ENCODE assay signal across 22 mouse cellular contexts in the genomic region with DNA sequence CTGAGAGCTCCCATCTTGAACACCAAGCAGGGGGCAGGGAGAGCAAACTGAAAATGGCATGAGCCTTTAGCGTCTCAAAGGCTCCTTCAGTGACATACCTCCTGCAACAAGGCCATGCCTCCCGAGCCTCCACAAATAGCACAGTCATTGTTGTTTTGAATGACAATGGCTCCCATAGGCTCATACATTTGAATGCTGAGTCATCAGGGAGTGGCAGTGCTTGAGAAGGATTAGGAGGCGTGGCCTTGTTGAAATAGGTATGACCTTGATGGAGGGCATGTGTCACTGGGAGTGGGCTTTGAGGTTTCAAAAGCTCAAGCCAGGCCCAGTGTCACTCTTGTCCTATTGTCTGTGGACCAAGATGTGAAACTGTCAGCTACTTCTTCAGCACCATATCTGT.
DNase-seq lines count a peak whose midpoint lies in the region; TF ChIP-seq lines count a peak whose summit lies in the region.
"Had no signal": no experiment of that assay in that cellular context is flagged by ENCODE, and none has a peak within 500 bp of the region (broad histone marks: within the 10 kb centered on the region; RNA-seq: fewer than 3 reads in every experiment).

No protein-coding gene starts in this region.

- no peaks in the 10 kb centered on the region for H3K4me1 ChIP-seq in ES-Bruce4 (ENCODE audit: control insufficient read depth, insufficient read depth, low read length)
- H3K4me1 ChIP-seq: heart, embryonic 10.5 days had no signal

- H3K27me3 ChIP-seq in ES-Bruce4 (ENCODE audit: control insufficient read depth, insufficient read depth, low read length, poor library complexity, severe bottlenecking) = no peaks in the 10 kb centered on the region
- H3K27me3 ChIP-seq: embryonic facial prominence, embryonic 12.5 days; embryonic facial prominence, embryonic 15.5 days; heart, embryonic 13.5 days had no signal

- H3K9ac ChIP-seq in ES-Bruce4 (ENCODE audit: low read depth, poor library complexity, severe bottlenecking) = no peak overlapping the region
- H3K9ac ChIP-seq: embryonic facial prominence, embryonic 12.5 days; embryonic facial prominence, embryonic 15.5 days; forebrain, postnatal 0 days; heart, embryonic 13.5 days; hindbrain, embryonic 14.5 days had no signal

- no peak for TF ChIP-seq EP300 in ES-Bruce4 (IDR thresholded peaks at IDR 0.05; ENCODE audit: insufficient read depth, low read depth, low read length)

- H3K9me3 ChIP-seq in ES-Bruce4 (replicated peaks; ENCODE audit: control insufficient read depth, insufficient read depth, low read length, poor library complexity, severe bottlenecking) = peaks cover 15% of the 10 kb centered on the region
- H3K9me3 ChIP-seq: embryonic facial prominence, embryonic 12.5 days; embryonic facial prominence, embryonic 15.5 days; heart, embryonic 10.5 days; heart, embryonic 13.5 days had no signal

- peak overlapping the region; percentile 6; the same call in 1 of the 2 replicates for H3K27ac ChIP-seq in gastrocnemius, adult 2 months
- peak overlapping the region; percentile 11; the same call in 1 of the 2 replicates for H3K27ac ChIP-seq in ES-Bruce4 (ENCODE audit: insufficient read depth, low read length)
- H3K27ac ChIP-seq: embryonic facial prominence, embryonic 12.5 days; embryonic facial prominence, embryonic 15.5 days; heart, adult 2 months; heart, embryonic 10.5 days; heart, embryonic 13.5 days; hindbrain, embryonic 14.5 days; hindbrain, postnatal 0 days had no signal

- intact Hi-C loops in gastrocnemius, adult 2 months (cut with DNase I) = no loop called here

- no peak for TF ChIP-seq POLR2A in ES-Bruce4 (IDR thresholded peaks at IDR 0.05; ENCODE audit: insufficient read depth, low read length)

- DNase-seq in gastrocnemius, adult 2 months = no peak
- no peak for DNase-seq in gastrocnemius, postnatal 25 days
- peak; percentile 89 for DNase-seq in R1 (ENCODE audit: low read depth, low spot score)
- DNase-seq in adrenal gland, adult 2 months = no peak
- DNase-seq in spleen, postnatal 14 days (ENCODE audit: low spot score in 2 of 2) = no peak
- DNase-seq: adrenal gland, postnatal 14 days; cerebellum, adult 11 months; cerebellum, adult 2 months; cerebellum, adult 9-11 months; cerebellum, postnatal 25 days; forebrain, postnatal 0 days; gastrocnemius, postnatal 36 days; heart, adult 2 months; heart, postnatal 14 days; heart, postnatal 4 days had no signal

- no peaks in the 10 kb centered on the region for H3K36me3 ChIP-seq in ES-Bruce4 (ENCODE audit: control insufficient read depth, insufficient read depth, low read length, poor library complexity, severe bottlenecking)
- H3K36me3 ChIP-seq: embryonic facial prominence, embryonic 12.5 days; embryonic facial prominence, embryonic 15.5 days; heart, embryonic 10.5 days; heart, embryonic 13.5 days had no signal

- TF ChIP-seq CTCF in gastrocnemius, adult 2 months (IDR thresholded peaks at IDR 0.05) = no peak
- TF ChIP-seq CTCF in ES-Bruce4 (IDR thresholded peaks at IDR 0.05; ENCODE audit: low read depth, low read length) = no peak

- no peak overlapping the region for H3K4me3 ChIP-seq in gastrocnemius, adult 2 months
- no peak overlapping the region for H3K4me3 ChIP-seq in ES-Bruce4 (ENCODE audit: low read depth, low read length)
- H3K4me3 ChIP-seq: embryonic facial prominence, embryonic 12.5 days; embryonic facial prominence, embryonic 15.5 days; heart, adult 2 months; heart, embryonic 10.5 days; heart, embryonic 13.5 days had no signal
